Mouse (Mus musculus): ENCODE results near the gene Mrvi1. TPM values are rescaled to one million over a fixed set of nuclear protein-coding genes. Genes with fewer than 3 reads are reported as not detected.
"Not testable (repeated sequence)": the region's sequence is repeated elsewhere in the genome, so short reads cannot be mapped to it uniquely, and the experiment has no call there.

Gene Mrvi1
- polyA plus RNA-seq, 1 experiment from 2014 or later = 3.2 TPM

GRCm38 (mm10) chr7:110908209-110909144 is 73.8 kb downstream of the Mrvi1 start:
- 69% methylated on average over 8 of the region's 8 CpGs for WGBS
- ATAC-seq (replicated peaks; ENCODE audit: extremely low read depth, insufficient read depth, low FRiP score) = no peak
- no peak overlapping the region for H3K27ac ChIP-seq (ENCODE audit: low read length)

GRCm38 (mm10) chr7:110906566-110906965 is 75.7 kb downstream of the Mrvi1 start:
- Histone ChIP-seq H3K27ac (ENCODE audit: low read length) (no peak overlapping the region), H3K27me3 (ENCODE audit: control insufficient read depth, insufficient read depth, low read length) (no peaks in the 10 kb centered on the region), H3K4me1 (ENCODE audit: control insufficient read depth, insufficient read depth, low read length) (peaks cover 20% of the 10 kb centered on the region), H3K36me3 (ENCODE audit: control insufficient read depth, insufficient read depth) (no peaks in the 10 kb centered on the region), H3K4me2 (ENCODE audit: low read depth, low read length) (no peak overlapping the region), H3K9ac (ENCODE audit: low read length) (no peak overlapping the region), H3K4me3 (ENCODE audit: low read length) (no peak overlapping the region), H3K9me3 (replicated peaks; ENCODE audit: control insufficient read depth, low read length) (no peaks in the 10 kb centered on the region)
- no peak for ATAC-seq (replicated peaks; ENCODE audit: extremely low read depth, insufficient read depth, low FRiP score)
- WGBS = 84% methylated on average over 2 of the region's 2 CpGs

More at GRCm38 (mm10) chr7:110908209-110909144, 73.8 kb downstream of the Mrvi1 start:
- no peak overlapping the region for H3K9ac ChIP-seq (ENCODE audit: low read length)
- H3K36me3 ChIP-seq (ENCODE audit: control insufficient read depth, insufficient read depth) = no peaks in the 10 kb centered on the region
- H3K4me2 ChIP-seq (ENCODE audit: low read depth, low read length) = no peak overlapping the region
- H3K27me3 ChIP-seq (ENCODE audit: control insufficient read depth, insufficient read depth, low read length) = no peaks in the 10 kb centered on the region
- no peak overlapping the region for H3K4me3 ChIP-seq (ENCODE audit: low read length)
- H3K9me3 ChIP-seq (replicated peaks; ENCODE audit: control insufficient read depth, low read length) = no peaks in the 10 kb centered on the region
- H3K4me1 ChIP-seq (ENCODE audit: control insufficient read depth, insufficient read depth, low read length) = peaks cover 12% of the 10 kb centered on the region

- Histone ChIP-seq H3K4me3 (ENCODE audit: low read length) (no peak overlapping the region), H3K4me1 (ENCODE audit: control insufficient read depth, insufficient read depth, low read length) (peaks cover 20% of the 10 kb centered on the region), H3K9me3 (replicated peaks; ENCODE audit: control insufficient read depth, low read length) (no peaks in the 10 kb centered on the region), H3K27ac (ENCODE audit: low read length) (peak overlapping the region; percentile 87), H3K4me2 (ENCODE audit: low read depth, low read length) (peak overlapping the region; percentile 30; the same call in 1 of the 2 replicates), H3K9ac (ENCODE audit: low read length) (no peak overlapping the region), H3K27me3 (ENCODE audit: control insufficient read depth, insufficient read depth, low read length) (no peaks in the 10 kb centered on the region), H3K36me3 (ENCODE audit: control insufficient read depth, insufficient read depth) (no peaks in the 10 kb centered on the region)
- 26% methylated on average over 7 of the region's 7 CpGs for WGBS
- ATAC-seq (replicated peaks; ENCODE audit: extremely low read depth, insufficient read depth, low FRiP score) = peak; percentile 90
Measured at GRCm38 (mm10) chr7:110903226-110903625, 79.0 kb downstream of the Mrvi1 start.

DNA sequence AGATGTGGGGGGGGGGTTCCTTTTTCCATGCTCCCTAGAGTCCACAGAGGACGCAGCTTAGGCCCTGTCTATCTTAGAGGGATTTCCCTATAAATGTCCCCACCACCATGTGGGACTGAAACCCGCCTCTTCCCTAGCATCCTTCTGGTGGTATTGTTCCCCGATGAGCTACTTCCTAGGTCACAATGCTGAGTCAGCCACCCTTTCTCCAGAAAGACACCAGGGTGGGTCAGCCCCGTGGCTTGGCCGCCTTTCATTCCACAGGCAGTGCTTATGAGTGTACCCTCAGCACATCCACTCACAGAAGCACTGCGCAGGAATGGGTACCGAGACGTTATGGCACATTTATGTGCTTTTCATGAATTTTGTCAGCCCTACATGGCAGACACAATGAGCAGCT is 85.1 kb downstream of the Mrvi1 start:
- H3K4me2 ChIP-seq (ENCODE audit: low read depth, low read length) = no peak overlapping the region
- H3K36me3 ChIP-seq (ENCODE audit: control insufficient read depth, insufficient read depth) = no peaks in the 10 kb centered on the region
- no peak overlapping the region for H3K4me3 ChIP-seq (ENCODE audit: low read length)
- H3K9ac ChIP-seq (ENCODE audit: low read length) = no peak overlapping the region
- H3K27me3 ChIP-seq (ENCODE audit: control insufficient read depth, insufficient read depth, low read length) = no peaks in the 10 kb centered on the region
- H3K9me3 ChIP-seq (replicated peaks; ENCODE audit: control insufficient read depth, low read length) = no peaks in the 10 kb centered on the region
- no peaks in the 10 kb centered on the region for H3K4me1 ChIP-seq (ENCODE audit: control insufficient read depth, insufficient read depth, low read length)
- ATAC-seq (replicated peaks; ENCODE audit: extremely low read depth, insufficient read depth, low FRiP score) = no peak
- no peak overlapping the region for H3K27ac ChIP-seq (ENCODE audit: low read length)
- WGBS = 87% methylated on average over 8 of the region's 8 CpGs

GRCm38 (mm10) chr7:110896453-110896852 is 85.8 kb downstream of the Mrvi1 start:
- no peak overlapping the region for H3K4me2 ChIP-seq (ENCODE audit: low read depth, low read length)
- H3K4me1 ChIP-seq (ENCODE audit: control insufficient read depth, insufficient read depth, low read length) = 0 out of 2 replicates have a peak, but pooled peaks cover under 1% of the 10 kb centered on the region
- no peaks in the 10 kb centered on the region for H3K36me3 ChIP-seq (ENCODE audit: control insufficient read depth, insufficient read depth)
- no peaks in the 10 kb centered on the region for H3K9me3 ChIP-seq (replicated peaks; ENCODE audit: control insufficient read depth, low read length)
- no peak overlapping the region for H3K9ac ChIP-seq (ENCODE audit: low read length)
- no peak for ATAC-seq (replicated peaks; ENCODE audit: extremely low read depth, insufficient read depth, low FRiP score)
- H3K27me3 ChIP-seq (ENCODE audit: control insufficient read depth, insufficient read depth, low read length) = no peaks in the 10 kb centered on the region
- H3K27ac ChIP-seq (ENCODE audit: low read length) = no peak overlapping the region
- H3K4me3 ChIP-seq (ENCODE audit: low read length) = no peak overlapping the region
- 93% methylated on average over 7 of the region's 7 CpGs for WGBS

DNA sequence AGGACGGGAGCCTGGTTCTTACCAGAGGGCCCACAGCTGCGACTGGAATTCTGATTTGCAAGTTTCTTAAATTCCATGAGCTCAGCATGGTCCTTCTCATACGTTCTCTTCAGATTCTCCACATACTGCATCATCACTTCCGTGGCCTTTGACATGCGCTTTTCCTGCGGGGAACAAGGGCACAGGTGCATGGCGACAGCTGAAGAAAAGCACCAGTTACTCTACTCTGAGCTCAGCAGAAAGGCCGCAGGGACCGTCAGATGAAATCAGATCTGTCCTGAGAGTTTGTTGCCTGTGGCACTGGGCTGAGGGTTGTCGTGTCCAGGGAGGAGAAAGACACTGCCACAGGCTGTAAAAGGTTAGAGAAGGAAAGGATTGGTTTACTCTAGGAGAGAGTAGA is 86.5 kb downstream of the Mrvi1 start:
- H3K4me2 ChIP-seq (ENCODE audit: low read depth, low read length); H3K27ac ChIP-seq (ENCODE audit: low read length); ATAC-seq (replicated peaks; ENCODE audit: extremely low read depth, insufficient read depth, low FRiP score); H3K9ac ChIP-seq (ENCODE audit: low read length); H3K36me3 ChIP-seq (ENCODE audit: control insufficient read depth, insufficient read depth); H3K4me1 ChIP-seq (ENCODE audit: control insufficient read depth, insufficient read depth, low read length); H3K27me3 ChIP-seq (ENCODE audit: control insufficient read depth, insufficient read depth, low read length); H3K9me3 ChIP-seq (replicated peaks; ENCODE audit: control insufficient read depth, low read length); H3K4me3 ChIP-seq (ENCODE audit: low read length): not testable (repeated sequence)
- 74% methylated on average over 10 of the region's 10 CpGs for WGBS

DNA sequence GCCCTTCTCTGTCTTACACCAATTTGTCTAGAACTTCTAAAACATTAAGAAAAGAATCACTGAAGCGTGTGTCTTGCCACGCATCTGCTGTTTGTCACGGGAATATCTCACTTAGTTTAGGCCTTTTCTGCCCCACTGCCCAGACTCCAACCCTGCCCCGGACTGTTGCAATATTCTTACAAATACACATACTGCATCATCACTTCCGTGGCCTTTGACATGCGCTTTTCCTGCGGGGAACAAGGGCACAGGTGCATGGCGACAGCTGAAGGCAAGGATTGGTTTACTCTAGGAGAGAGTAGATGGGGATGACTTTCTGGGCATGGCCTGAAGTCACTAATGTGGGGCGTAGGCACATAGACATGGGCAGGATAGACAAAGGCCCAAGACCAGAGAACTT is 87.6 kb downstream of the Mrvi1 start:
- Histone ChIP-seq H3K36me3 (ENCODE audit: control insufficient read depth, insufficient read depth) (no peaks in the 10 kb centered on the region), H3K27me3 (ENCODE audit: control insufficient read depth, insufficient read depth, low read length) (no peaks in the 10 kb centered on the region), H3K4me2 (ENCODE audit: low read depth, low read length) (no peak overlapping the region), H3K4me3 (ENCODE audit: low read length) (no peak overlapping the region), H3K27ac (ENCODE audit: low read length) (no peak overlapping the region), H3K9ac (ENCODE audit: low read length) (no peak overlapping the region), H3K4me1 (ENCODE audit: control insufficient read depth, insufficient read depth, low read length) (0 out of 2 replicates have a peak, but pooled peaks cover 2% of the 10 kb centered on the region), H3K9me3 (replicated peaks; ENCODE audit: control insufficient read depth, low read length) (no peaks in the 10 kb centered on the region)
- ATAC-seq (replicated peaks; ENCODE audit: extremely low read depth, insufficient read depth, low FRiP score) = no peak
- WGBS = 91% methylated on average over 9 of the region's 9 CpGs

DNA sequence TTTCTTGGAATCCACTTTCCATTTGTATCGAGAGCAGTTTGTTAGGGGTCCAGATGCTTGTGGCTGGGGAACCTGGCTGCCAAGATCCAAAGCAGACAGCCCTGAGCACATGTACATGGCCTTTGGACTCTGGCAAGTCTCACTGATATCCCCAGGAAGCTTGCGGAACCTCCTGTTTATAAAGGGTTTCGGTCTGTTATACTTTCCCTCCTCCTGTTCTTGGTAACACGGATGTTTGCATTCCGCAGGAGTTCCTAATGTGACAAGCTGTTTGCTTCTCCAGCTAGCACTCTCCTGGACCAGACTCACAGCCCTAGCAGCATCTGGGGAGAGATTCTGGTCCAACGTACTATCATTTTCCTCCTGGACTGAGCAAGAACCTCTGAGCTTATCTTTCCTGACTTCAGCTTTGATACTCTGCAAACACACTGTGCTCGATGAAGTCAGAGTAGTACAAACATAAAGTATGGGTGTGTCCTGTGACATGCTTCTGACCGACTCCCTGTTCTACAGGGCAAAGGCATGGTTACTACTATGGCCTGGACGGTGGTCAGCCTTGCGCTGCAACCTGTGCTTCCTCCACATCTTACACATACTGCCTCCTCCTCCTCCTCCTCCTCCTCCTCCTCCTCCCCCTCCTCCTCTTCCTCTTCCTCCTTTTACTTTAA is 88.2 kb downstream of the Mrvi1 start:
- H3K9me3 ChIP-seq (replicated peaks; ENCODE audit: control insufficient read depth, low read length) = no peaks in the 10 kb centered on the region
- no peak overlapping the region for H3K4me2 ChIP-seq (ENCODE audit: low read depth, low read length)
- 40% methylated on average over 10 of the region's 10 CpGs for WGBS
- no peaks in the 10 kb centered on the region for H3K36me3 ChIP-seq (ENCODE audit: control insufficient read depth, insufficient read depth)
- 0 out of 2 replicates have a peak, but pooled peaks cover 2% of the 10 kb centered on the region for H3K4me1 ChIP-seq (ENCODE audit: control insufficient read depth, insufficient read depth, low read length)
- ATAC-seq (replicated peaks; ENCODE audit: extremely low read depth, insufficient read depth, low FRiP score) = peak; percentile 33; the same call in 1 of the 2 replicates
- H3K4me3 ChIP-seq (ENCODE audit: low read length) = no peak overlapping the region
- no peak overlapping the region for H3K27ac ChIP-seq (ENCODE audit: low read length)
- H3K9ac ChIP-seq (ENCODE audit: low read length) = no peak overlapping the region
- H3K27me3 ChIP-seq (ENCODE audit: control insufficient read depth, insufficient read depth, low read length) = no peaks in the 10 kb centered on the region

Data from heart, embryonic 16.5 days (tissue).